13 mouse cellular contexts compared by ENCODE assay signal in genomic region chr11:87597061-87597460, GRCm38 (mm10). TPM values are rescaled to one million over a fixed set of nuclear protein-coding genes. Genes with fewer than 3 reads are reported as not detected.
DNase-seq lines count a peak whose midpoint lies in the region.
"Had no signal": no experiment of that assay in that cellular context is flagged by ENCODE, and none has a peak within 500 bp of the region (broad histone marks: within the 10 kb centered on the region; RNA-seq: fewer than 3 reads in every experiment).

No protein-coding gene starts in this region.

- H3K36me3 ChIP-seq in embryonic facial prominence, embryonic 10.5 days (replicated peaks): peaks cover 75% of the 10 kb centered on the region
- peaks cover 70% of the 10 kb centered on the region for H3K36me3 ChIP-seq in hindbrain, embryonic 10.5 days
- H3K36me3 ChIP-seq in midbrain, embryonic 10.5 days: peaks cover 75% of the 10 kb centered on the region

- no peaks in the 10 kb centered on the region for H3K27me3 ChIP-seq in embryonic facial prominence, embryonic 10.5 days (replicated peaks; ENCODE audit: low read depth, poor library complexity, severe bottlenecking)
- no peaks in the 10 kb centered on the region for H3K27me3 ChIP-seq in hindbrain, embryonic 10.5 days (ENCODE audit: insufficient read depth, poor library complexity, severe bottlenecking)
- H3K27me3 ChIP-seq in midbrain, embryonic 10.5 days (ENCODE audit: low read depth, poor library complexity, severe bottlenecking): no peaks in the 10 kb centered on the region

- peak overlapping the region; percentile 93 for H3K27ac ChIP-seq in embryonic facial prominence, embryonic 10.5 days (replicated peaks)
- peak overlapping the region; percentile 96 for H3K27ac ChIP-seq in hindbrain, embryonic 10.5 days
- H3K27ac ChIP-seq in midbrain, embryonic 10.5 days (replicated peaks): peak overlapping the region; percentile 94

- DNase-seq in cerebellum, postnatal 10 days: peak; percentile 33 to 34
- no peak for DNase-seq in cerebellum, adult 18-20 months
- DNase-seq in embryonic facial prominence, embryonic 10.5 days (ENCODE audit: low spot score): no peak
- DNase-seq in hindbrain, embryonic 10.5 days (ENCODE audit: low spot score): no peak
- DNase-seq in midbrain, embryonic 10.5 days (ENCODE audit: low spot score): no peak
- no peak for DNase-seq in urinary bladder, postnatal 36 days (ENCODE audit: low spot score in 2 of 2)
- no peak for DNase-seq in Muller cell, postnatal 12 days (ENCODE audit: inconsistent ontology term)
- no peak for DNase-seq in c-Kit-positive CD71-positive TER-119-positive erythroid progenitor cells, embryonic 14.5 days (ENCODE audit: low spot score)
- DNase-seq: adrenal gland, postnatal 25 days; cerebellum, postnatal 25 days; heart, adult 18-20 months; liver, postnatal 0 days had no signal

- peaks cover 54% of the 10 kb centered on the region for H3K4me1 ChIP-seq in embryonic facial prominence, embryonic 10.5 days
- peaks cover 51% of the 10 kb centered on the region for H3K4me1 ChIP-seq in hindbrain, embryonic 10.5 days (replicated peaks)
- peaks cover 54% of the 10 kb centered on the region for H3K4me1 ChIP-seq in midbrain, embryonic 10.5 days

- H3K4me3 ChIP-seq in embryonic facial prominence, embryonic 10.5 days: peak overlapping the region; percentile 75
- H3K4me3 ChIP-seq in hindbrain, embryonic 10.5 days: peak overlapping the region; percentile 79; the same call in 1 of the 2 replicates
- H3K4me3 ChIP-seq in midbrain, embryonic 10.5 days: peak overlapping the region; percentile 84; the same call in 1 of the 2 replicates

- H3K9me3 ChIP-seq in embryonic facial prominence, embryonic 10.5 days: no peaks in the 10 kb centered on the region
- no peaks in the 10 kb centered on the region for H3K9me3 ChIP-seq in hindbrain, embryonic 10.5 days
- no peaks in the 10 kb centered on the region for H3K9me3 ChIP-seq in midbrain, embryonic 10.5 days (replicated peaks)

RNA-seq across cellular contexts. Expression of gene Mtmr4, which starts 5.1 kb away (rescaled TPM):
- 71.1 and 79.2 TPM in 2 replicates for polyA plus RNA-seq in embryonic facial prominence, embryonic 10.5 days (2016; fragmentation: Nextera tagmentation; extraction: Ambion mirVana)
- 68.8 and 70.5 TPM in 2 replicates for polyA plus RNA-seq in hindbrain, embryonic 10.5 days (2016; fragmentation: Nextera tagmentation; extraction: Ambion mirVana)
- 63.5 and 69.8 TPM in 2 replicates for polyA plus RNA-seq in midbrain, embryonic 10.5 days (2016; fragmentation: Nextera tagmentation; extraction: Ambion mirVana)

RNA-seq across cellular contexts. Expression of gene Hsf5, which starts 19.9 kb away (rescaled TPM):
- polyA plus RNA-seq in embryonic facial prominence, embryonic 10.5 days (2016; fragmentation: Nextera tagmentation; extraction: Ambion mirVana): 0.27 and 0.41 TPM in 2 replicates
- polyA plus RNA-seq in hindbrain, embryonic 10.5 days (2016; fragmentation: Nextera tagmentation; extraction: Ambion mirVana): 0.39 and 0.46 TPM in 2 replicates
- polyA plus RNA-seq in midbrain, embryonic 10.5 days (2016; fragmentation: Nextera tagmentation; extraction: Ambion mirVana): 0.40 and 0.42 TPM in 2 replicates
- polyA plus RNA-seq: liver, postnatal 0 days had no signal

RNA-seq across cellular contexts. Expression of gene Sept4, which starts 28.4 kb away (rescaled TPM):
- 4.1 and 6.1 TPM in 2 replicates for polyA plus RNA-seq in embryonic facial prominence, embryonic 10.5 days (2016; fragmentation: Nextera tagmentation; extraction: Ambion mirVana)
- polyA plus RNA-seq in hindbrain, embryonic 10.5 days (2016; fragmentation: Nextera tagmentation; extraction: Ambion mirVana): 7.4 and 11.2 TPM in 2 replicates
- 10.7 and 11.3 TPM in 2 replicates for polyA plus RNA-seq in midbrain, embryonic 10.5 days (2016; fragmentation: Nextera tagmentation; extraction: Ambion mirVana)

RNA-seq across cellular contexts. Expression of gene Gm11492, which starts 30.6 kb away (rescaled TPM):
- polyA plus RNA-seq in embryonic facial prominence, embryonic 10.5 days (2016; fragmentation: Nextera tagmentation; extraction: Ambion mirVana): not detected in 2 replicates
- not detected in 2 replicates for polyA plus RNA-seq in hindbrain, embryonic 10.5 days (2016; fragmentation: Nextera tagmentation; extraction: Ambion mirVana)
- polyA plus RNA-seq in midbrain, embryonic 10.5 days (2016; fragmentation: Nextera tagmentation; extraction: Ambion mirVana): not detected in 2 replicates
- polyA plus RNA-seq: intestine, embryonic 16.5 days; liver, postnatal 0 days had no signal

Comparison
In these comparisons a context has a peak if more than half of its experiments do, and no peak if none do; other contexts are left out.
1. DNase-seq: peak in cerebellum, postnatal 10 days (2 of 2); none in cerebellum, adult 18-20 months (0 of 2), embryonic facial prominence, embryonic 10.5 days (single experiment), hindbrain, embryonic 10.5 days (single experiment), midbrain, embryonic 10.5 days (single experiment), urinary bladder, postnatal 36 days (0 of 2), Muller cell, postnatal 12 days (single experiment) and c-Kit-positive CD71-positive TER-119-positive erythroid progenitor cells, embryonic 14.5 days (single experiment).
2. Peak in every context shown above with its lines, with median percentiles within 50 percentile points of each other: H3K27ac ChIP-seq and H3K4me3 ChIP-seq.